Mouse (Mus musculus) naive thymus-derived CD4-positive, alpha-beta T cell, adult 2 months (primary cell): ENCODE measurements around the gene Ptcra.

Source experiments
- DNase-seq: peaks from one replicate; pipeline ENCODE4 v3.0.0-alpha.2; 2011; ENCODE audit warnings: low read depth

Gene Ptcra

DNA sequence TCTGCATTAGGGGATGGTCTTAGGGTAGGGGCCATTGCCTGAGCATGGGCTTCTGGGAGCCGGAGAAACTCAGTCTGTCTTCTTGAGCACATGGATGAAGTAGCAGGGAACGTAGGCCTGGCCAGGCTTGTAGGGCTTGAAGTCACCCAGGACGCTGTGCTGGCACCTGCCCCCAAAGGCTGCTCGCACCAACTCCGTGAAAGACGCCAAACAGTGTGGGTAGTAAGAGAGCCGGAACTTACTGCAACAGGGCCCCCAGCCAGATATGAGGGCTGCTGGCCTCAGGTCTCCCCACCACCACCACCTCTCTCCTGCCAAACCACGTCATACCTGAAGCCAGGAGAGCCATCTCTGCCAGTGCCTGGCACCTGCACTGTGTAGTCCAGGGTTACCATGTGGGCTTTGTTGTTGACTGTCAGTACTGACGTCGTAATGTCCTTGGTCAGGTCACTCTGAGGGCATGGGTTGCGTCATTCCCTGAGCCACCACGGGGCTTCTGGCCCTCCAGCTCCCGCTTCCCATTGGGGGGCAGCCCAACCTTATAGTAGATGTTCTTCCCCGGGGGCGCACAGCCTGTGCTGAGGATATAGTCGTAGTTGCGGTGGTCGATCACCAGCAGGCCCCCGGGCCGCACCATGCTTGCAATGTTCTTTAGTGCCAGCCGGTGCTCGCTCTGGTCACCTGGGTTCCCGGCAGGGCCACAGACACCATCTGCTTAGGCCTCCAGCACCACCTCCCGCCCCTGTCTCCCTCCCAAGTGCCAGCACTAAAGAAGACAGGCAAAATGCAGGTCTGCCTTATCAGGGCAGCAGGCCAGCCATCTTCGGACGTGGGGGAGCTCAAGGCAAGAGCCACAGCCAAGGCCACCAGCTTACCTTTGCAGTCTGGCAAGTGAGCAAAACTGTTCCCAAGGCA is 37.5 kb downstream of the Ptcra start:
- no peak for DNase-seq

DNA sequence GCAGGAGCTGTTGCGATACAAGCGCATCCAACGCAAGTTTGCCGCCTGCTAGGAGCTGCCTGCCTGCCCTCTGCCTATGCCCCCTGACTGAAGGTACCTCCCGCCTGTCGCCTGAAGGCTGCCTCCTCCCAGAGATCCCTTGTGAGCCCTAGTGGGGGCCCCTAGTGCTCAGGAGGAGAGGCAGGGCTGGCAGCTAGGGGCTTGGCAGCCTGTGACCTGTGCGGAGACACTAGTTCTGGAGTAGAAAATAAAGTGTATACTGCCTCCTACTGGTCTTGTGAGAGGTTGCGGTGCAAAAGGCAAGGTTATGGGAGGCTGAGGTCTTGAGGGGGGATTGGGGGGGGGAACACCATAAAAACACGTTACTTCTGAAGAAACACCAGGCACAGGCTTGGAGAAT is 38.2 kb downstream of the Ptcra start:
- DNase-seq, result peak; percentile 79

DNA sequence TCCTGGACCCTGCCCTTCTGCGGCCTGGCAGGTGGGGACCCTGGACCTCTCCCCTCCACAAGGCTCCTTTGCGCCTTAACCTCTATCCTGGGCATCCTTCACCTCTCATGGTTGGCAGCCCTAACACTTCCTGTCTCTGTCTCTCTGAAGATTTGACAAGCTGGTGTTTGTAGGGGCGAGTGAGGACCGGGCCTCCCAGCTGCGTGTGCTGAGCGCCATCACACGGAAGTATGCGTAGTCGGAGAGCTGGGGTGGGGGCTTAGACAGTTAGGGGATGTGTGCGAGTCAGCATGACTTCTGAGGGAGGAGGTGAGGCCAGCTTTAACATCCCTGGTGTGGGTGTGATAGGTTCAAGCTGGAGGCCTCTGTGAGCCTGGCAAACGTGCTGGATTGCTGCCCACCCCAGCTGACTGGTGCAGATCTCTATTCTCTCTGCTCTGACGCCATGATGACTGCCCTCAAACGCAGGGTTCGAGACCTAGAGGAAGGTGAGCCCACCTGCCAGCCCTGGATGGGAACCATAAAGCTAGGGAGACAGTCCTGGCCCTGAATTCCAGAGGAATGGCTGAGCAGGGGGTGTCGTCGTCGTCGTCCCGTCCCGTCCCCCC is 38.9 kb downstream of the Ptcra start:
- DNase-seq, result no peak

DNA sequence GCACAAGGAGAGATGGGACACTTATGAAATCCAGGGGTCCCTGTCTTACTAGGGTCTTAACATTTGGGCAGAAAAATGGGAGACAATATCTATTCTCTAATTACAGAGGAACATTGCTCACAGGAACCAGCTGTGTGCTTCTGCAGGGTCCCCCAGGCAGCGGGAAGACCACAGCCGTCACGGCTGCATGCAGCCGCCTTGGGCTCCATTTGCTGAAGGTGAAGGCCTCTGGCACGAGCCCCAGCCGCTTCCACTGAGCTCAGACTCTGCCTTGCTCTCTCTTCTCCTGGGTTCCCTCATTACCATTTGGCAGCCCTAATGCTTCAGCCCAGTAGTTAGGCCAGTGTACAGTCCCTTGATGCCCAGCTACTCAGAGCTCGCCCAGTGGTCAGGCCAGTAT is 42.4 kb downstream of the Ptcra start:
- DNase-seq, result no peak

- DNase-seq, result no peak
These were observed 48.6 kb downstream of the Ptcra start for GRCm38 (mm10) chr17:46714756-46715481.

GRCm38 (mm10) chr17:46713849-46714248 is 49.7 kb downstream of the Ptcra start:
- DNase-seq, result no peak

DNA sequence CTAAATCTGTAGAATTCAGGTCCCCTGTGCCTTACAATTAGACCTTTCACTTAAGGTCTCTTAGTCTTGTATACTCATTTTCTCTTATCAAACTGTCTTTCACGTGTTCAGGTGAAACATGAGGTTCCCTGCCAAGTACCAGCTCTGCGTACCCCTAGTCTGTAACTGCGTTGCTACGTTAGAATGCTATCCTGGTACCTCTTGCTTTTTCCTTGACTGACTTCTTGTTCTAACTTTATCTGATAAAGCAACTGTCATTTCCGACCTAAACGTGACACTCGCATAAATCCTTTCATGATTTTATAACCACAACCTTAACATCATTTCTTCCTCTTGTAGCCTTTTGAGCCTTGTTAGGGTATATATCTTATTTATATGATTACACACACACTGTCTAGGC is 51.1 kb downstream of the Ptcra start:
- DNase-seq, result peak; percentile 63

DNA sequence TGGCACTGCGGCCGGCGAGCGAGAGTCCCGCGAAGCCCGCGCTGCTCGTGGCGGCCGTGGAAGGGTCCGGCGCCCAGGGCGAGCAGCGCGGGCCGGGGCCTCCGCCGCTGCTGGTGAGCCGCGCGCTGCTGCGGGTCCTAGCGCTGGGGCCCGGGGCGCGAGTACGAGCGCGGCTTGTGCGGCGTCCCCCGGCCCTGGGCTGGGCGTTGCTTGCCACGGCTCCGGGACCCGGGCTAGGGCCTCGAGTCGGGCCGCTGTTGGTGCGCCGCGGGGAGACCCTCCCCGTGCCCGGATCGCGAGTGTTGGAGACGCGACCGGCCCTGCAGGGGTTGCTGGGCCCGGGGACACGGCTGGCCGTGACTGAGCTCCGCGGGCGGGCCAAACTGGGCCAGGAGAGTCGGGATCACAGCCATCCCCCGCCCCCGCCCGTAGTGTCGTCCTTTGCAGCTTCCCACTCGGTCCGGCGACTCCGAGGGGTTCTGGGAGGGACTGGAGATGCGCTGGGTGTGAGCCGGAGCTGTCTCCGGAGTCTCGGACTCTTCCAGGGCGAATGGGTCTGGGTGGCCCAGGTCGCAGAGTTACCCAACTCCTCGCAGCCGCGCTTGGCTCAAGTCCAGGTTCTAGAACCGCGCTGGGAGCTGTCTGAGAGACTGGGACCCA is 51.8 kb downstream of the Ptcra start:
- no peak for DNase-seq

DNA sequence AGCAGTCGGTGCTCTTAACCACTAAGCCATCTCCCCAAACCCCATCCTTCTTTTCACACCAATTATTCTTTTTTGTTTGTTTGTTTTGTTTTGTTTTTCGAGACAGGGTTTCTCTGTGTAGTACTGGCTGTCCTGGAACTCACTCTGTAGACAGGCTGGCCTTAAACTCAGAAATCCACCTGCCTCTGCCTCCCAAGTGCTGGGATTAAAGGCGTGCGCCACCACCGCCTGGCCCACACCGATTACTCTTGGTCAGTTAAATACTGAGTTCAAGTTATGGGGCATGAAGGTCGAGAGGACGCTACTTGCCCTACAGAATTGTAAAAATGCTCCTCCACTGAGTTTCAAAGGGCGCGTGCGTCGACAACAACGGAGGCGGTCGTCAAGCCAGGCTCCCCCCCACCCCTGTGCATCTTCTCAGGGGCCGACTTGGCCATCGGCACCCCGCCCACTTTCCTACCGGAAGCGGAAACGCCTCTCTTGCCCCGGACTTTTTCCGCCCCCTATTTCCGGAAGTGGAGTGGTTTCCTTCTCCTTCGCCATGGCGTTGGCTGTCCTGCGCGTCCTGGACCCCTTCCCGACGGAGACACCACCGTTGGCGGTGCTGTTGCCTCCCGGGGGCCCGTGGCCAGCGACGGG is 52.4 kb downstream of the Ptcra start, which contains the start of gene Pex6:
TSS of gene Pex6 (plus strand) at position 505 of the 639 bp plus-strand sequence.
- peak; percentile 92 for DNase-seq

- no peak for DNase-seq
These were observed 57.0 kb downstream of the Ptcra start for GRCm38 (mm10) chr17:46706375-46707089.
